8 mouse cellular contexts compared by ENCODE assay signal in genomic region chr6:8509551-8509950, GRCm38 (mm10). TPM values are rescaled to one million over a fixed set of nuclear protein-coding genes. Genes with fewer than 3 reads are reported as not detected.
DNase-seq lines count a peak whose midpoint lies in the region; ATAC-seq and TF ChIP-seq lines count a peak whose summit lies in the region.

Glcci1 (plus strand) TSS chr6:8509600.

- peak within 1 kb of the TSS; percentile 98 for H3K9ac ChIP-seq in kidney, embryonic 16.5 days (replicated peaks; ENCODE audit: low read length)
- H3K9ac ChIP-seq in liver, embryonic 13.5 days = peak within 1 kb of the TSS; percentile 95
- peak within 1 kb of the TSS; percentile 98 for H3K9ac ChIP-seq in stomach, embryonic 16.5 days (ENCODE audit: low read length)

- ATAC-seq in granulocyte monocyte progenitor cell, adult 5-6 weeks (replicated peaks; ENCODE audit: poor library complexity, severe bottlenecking) = peak; percentile 24
- peak; percentile 90 for ATAC-seq in kidney, embryonic 16.5 days (ENCODE audit: low FRiP score, low TSS enrichment)
- peak; percentile 74 for ATAC-seq in liver, embryonic 13.5 days (ENCODE audit: low read depth)
- ATAC-seq in stomach, embryonic 16.5 days (ENCODE audit: insufficient read depth, low FRiP score) = peak; percentile 84

- DNase-seq in spleen, adult 18-20 months = peak; percentile 65 to 77
- DNase-seq in spleen, adult 12 weeks (ENCODE audit: low spot score) = no peak
- peak; percentile 72 for DNase-seq in embryo, embryonic 10 days (ENCODE audit: low spot score)
- DNase-seq in liver, embryonic 13.5 days = peak; percentile 48

- peaks cover 7% of the 10 kb centered on the region for H3K79me2 ChIP-seq in myocyte (ENCODE audit: control insufficient read depth, insufficient read depth)

- H3K4me2 ChIP-seq in kidney, embryonic 16.5 days (replicated peaks; ENCODE audit: low read depth, low read length) = peak within 1 kb of the TSS; percentile 78
- peak within 1 kb of the TSS; percentile 99 for H3K4me2 ChIP-seq in liver, embryonic 13.5 days
- H3K4me2 ChIP-seq in myocyte (ENCODE audit: low read depth) = peak within 1 kb of the TSS; percentile 98
- H3K4me2 ChIP-seq in stomach, embryonic 16.5 days (ENCODE audit: low read depth, low read length) = peak within 1 kb of the TSS; percentile 77

- peaks cover 24% of the 10 kb centered on the region for H3K4me1 ChIP-seq in kidney, embryonic 16.5 days (ENCODE audit: insufficient read depth, low read length)
- peaks cover 32% of the 10 kb centered on the region for H3K4me1 ChIP-seq in liver, embryonic 13.5 days (replicated peaks)
- peaks cover 15% of the 10 kb centered on the region; the same call in 1 of the 2 replicates for H3K4me1 ChIP-seq in stomach, embryonic 16.5 days (ENCODE audit: control insufficient read depth, insufficient read depth, low read length)

- H3K27ac ChIP-seq in kidney, embryonic 16.5 days (ENCODE audit: low read length) = peak within 1 kb of the TSS; percentile 99
- H3K27ac ChIP-seq in liver, embryonic 13.5 days = peak within 1 kb of the TSS; percentile 96
- H3K27ac ChIP-seq in stomach, embryonic 16.5 days (ENCODE audit: low read length) = peak within 1 kb of the TSS; percentile 99

- no peaks in the 10 kb centered on the region for H3K36me3 ChIP-seq in kidney, embryonic 16.5 days (ENCODE audit: insufficient read depth, low read length)
- no peaks in the 10 kb centered on the region for H3K36me3 ChIP-seq in liver, embryonic 13.5 days
- H3K36me3 ChIP-seq in myocyte (ENCODE audit: control insufficient read depth, insufficient read depth) = no peaks in the 10 kb centered on the region
- H3K36me3 ChIP-seq in stomach, embryonic 16.5 days (ENCODE audit: control insufficient read depth, insufficient read depth, low read length) = no peaks in the 10 kb centered on the region

- H3ac ChIP-seq in myocyte (ENCODE audit: control insufficient read depth, insufficient read length) = peak within 1 kb of the TSS; percentile 94

- no peaks in the 10 kb centered on the region for H3K27me3 ChIP-seq in kidney, embryonic 16.5 days (ENCODE audit: insufficient read depth, low read length)
- H3K27me3 ChIP-seq in liver, embryonic 13.5 days = no peaks in the 10 kb centered on the region
- H3K27me3 ChIP-seq in myocyte (ENCODE audit: control insufficient read depth, insufficient read depth, insufficient read length) = no peaks in the 10 kb centered on the region
- no peaks in the 10 kb centered on the region for H3K27me3 ChIP-seq in stomach, embryonic 16.5 days (ENCODE audit: control insufficient read depth, insufficient read depth, low read length)

- no peaks in the 10 kb centered on the region for H3K9me3 ChIP-seq in kidney, embryonic 16.5 days (ENCODE audit: low read length)
- no peaks in the 10 kb centered on the region for H3K9me3 ChIP-seq in liver, embryonic 13.5 days (replicated peaks)
- no peaks in the 10 kb centered on the region for H3K9me3 ChIP-seq in stomach, embryonic 16.5 days (replicated peaks; ENCODE audit: control insufficient read depth, low read length)

- WGBS in kidney, embryonic 16.5 days = 1% methylated on average over 14 of the region's 69 CpGs
- WGBS in liver, embryonic 13.5 days (ENCODE audit: insufficient replicate concordance) = under 1% methylated on average over 35 of the region's 69 CpGs
- 1% methylated on average over 33 of the region's 69 CpGs for WGBS in stomach, embryonic 16.5 days

- peak within 1 kb of the TSS; percentile 91 for H3K4me3 ChIP-seq in kidney, embryonic 16.5 days (ENCODE audit: low read length)
- peak within 1 kb of the TSS; percentile 93 for H3K4me3 ChIP-seq in liver, embryonic 13.5 days (replicated peaks)
- peak within 1 kb of the TSS; percentile 42 for H3K4me3 ChIP-seq in myocyte
- peak within 1 kb of the TSS; percentile 90 for H3K4me3 ChIP-seq in stomach, embryonic 16.5 days (replicated peaks; ENCODE audit: low read length)

- TF ChIP-seq POLR2A in myocyte (IDR thresholded peaks at IDR 0.05; ENCODE audit: insufficient read length, low read depth) = no peak

TF ChIP-seq in myocyte, 11 proteins besides CTCF, POLR2A, EP300 and RAD21:
- TF ChIP-seq USF1 (IDR thresholded peaks at IDR 0.05; ENCODE audit: low read depth) (no peak), CEBPB (IDR thresholded peaks at IDR 0.05; ENCODE audit: insufficient read depth, poor library complexity, severe bottlenecking) (no peak), REST (IDR thresholded peaks at IDR 0.05; ENCODE audit: insufficient read depth, insufficient read length) (no peak), MAX (IDR thresholded peaks at IDR 0.05; ENCODE audit: low read depth) (no peak), SRF (IDR thresholded peaks at IDR 0.05; ENCODE audit: control insufficient read depth, insufficient read length, low read depth) (no peak), POLR2AphosphoS2 (IDR thresholded peaks at IDR 0.05; ENCODE audit: insufficient read length, low read depth) (no peak), TCF3 (IDR thresholded peaks at IDR 0.05; ENCODE audit: insufficient read length, low read depth) (no peak), TCF12 (IDR thresholded peaks at IDR 0.05; ENCODE audit: insufficient read depth, poor library complexity, severe bottlenecking) (no peak), E2F4 (IDR thresholded peaks at IDR 0.05; ENCODE audit: insufficient read depth) (no peak), MYOD1 (IDR thresholded peaks at IDR 0.05; ENCODE audit: control insufficient read depth in 1 of 3, insufficient read length in 2 of 3, low read depth in 2 of 3) (no peak), MYOG (IDR thresholded peaks at IDR 0.05; ENCODE audit: control insufficient read depth in 1 of 3, insufficient read depth in 1 of 3, insufficient read length in 2 of 3, low read depth in 2 of 3) (no peak)
TF ChIP-seq in myocyte: peak in this region for 0.

RNA-seq across cellular contexts. Expression of gene Glcci1, which starts in this region (rescaled TPM):
- total RNA-seq in granulocyte monocyte progenitor cell, adult 5-6 weeks (2014; fragmentation: Nextera tagmentation) = 3.7 and 5.7 TPM in 2 replicates
- total RNA-seq in granulocyte monocyte progenitor cell, adult 5-6 weeks (2017) = 2.6 and 3.1 TPM in 2 replicates
- 6.3 and 7.9 TPM in 2 replicates for polyA plus RNA-seq in kidney, embryonic 16.5 days (2015; fragmentation: Nextera tagmentation; extraction: Ambion mirVana)
- polyA plus RNA-seq in liver, embryonic 13.5 days (2015; fragmentation: Nextera tagmentation; extraction: Ambion mirVana) = 1.1 and 1.5 TPM in 2 replicates
- 0.84 TPM for polyA plus RNA-seq in myocyte (2012; fragmentation: generic; extraction: Trizol)
- 2.8 and 4.4 TPM in 2 replicates for polyA plus RNA-seq in stomach, embryonic 16.5 days (2015; fragmentation: Nextera tagmentation; extraction: Ambion mirVana)

Comparison
In these comparisons a context has a peak if more than half of its experiments do, and no peak if none do; other contexts are left out.
1. ATAC-seq: peak in every context shown above with its lines; median percentile 90 in kidney, embryonic 16.5 days; 84 in stomach, embryonic 16.5 days; 74 in liver, embryonic 13.5 days; 24 in granulocyte monocyte progenitor cell, adult 5-6 weeks.
2. H3K4me3 ChIP-seq: peak in every context shown above with its lines; median percentile 93 in liver, embryonic 13.5 days; 91 in kidney, embryonic 16.5 days; 90 in stomach, embryonic 16.5 days; 42 in myocyte.